Mouse (Mus musculus) ES-Bruce4 (cell line): ENCODE data around the gene Col4a1. TPM values are rescaled to one million over a fixed set of nuclear protein-coding genes. Genes with fewer than 3 reads are reported as not detected.

Experiments
- H3K27ac ChIP-seq: 2 replicates; pipeline ENCODE4 v1.5.1; 2012; ENCODE audit warnings: low read length, inconsistent platforms; ENCODE audit not compliant: insufficient read depth
- H3K27me3 ChIP-seq: 2 replicates; pipeline ENCODE4 v1.6.1; 2012; ENCODE audit warnings: mild to moderate bottlenecking, low read length, inconsistent platforms; ENCODE audit not compliant: control insufficient read depth, poor library complexity, insufficient read depth, severe bottlenecking
- H3K36me3 ChIP-seq: 2 replicates; pipeline ENCODE4 v1.6.1; 2012; ENCODE audit warnings: inconsistent platforms, mild to moderate bottlenecking, low read length, moderate library complexity; ENCODE audit not compliant: control insufficient read depth, poor library complexity, insufficient read depth, severe bottlenecking
- H3K4me1 ChIP-seq: one replicate; pipeline ENCODE4 v1.8.1; 2011; ENCODE audit warnings: low read length; ENCODE audit not compliant: control insufficient read depth, insufficient read depth
- H3K4me3 ChIP-seq: 2 replicates; pipeline ENCODE4 v1.5.1; 2011; ENCODE audit warnings: low read depth, mild to moderate bottlenecking, low read length
- H3K9ac ChIP-seq: 2 replicates; pipeline ENCODE4 v1.6.1; 2012; ENCODE audit warnings: low read depth, mild to moderate bottlenecking, inconsistent platforms; ENCODE audit not compliant: poor library complexity, severe bottlenecking
- H3K9me3 ChIP-seq: replicated peaks from 2 replicates; pipeline ENCODE4 v1.6.1; 2012; ENCODE audit warnings: mild to moderate bottlenecking, low read length, inconsistent platforms; ENCODE audit not compliant: control insufficient read depth, poor library complexity, insufficient read depth, severe bottlenecking
- CTCF ChIP-seq: IDR thresholded peaks from one replicate; pipeline ENCODE4 v1.8.1; 2011; ENCODE audit warnings: low read depth, low read length
- EP300 ChIP-seq: IDR thresholded peaks from 2 replicates; pipeline ENCODE4 v1.6.1; 2011; ENCODE audit warnings: low read depth, low read length; ENCODE audit not compliant: insufficient read depth
- POLR2A ChIP-seq: IDR thresholded peaks from one replicate; pipeline ENCODE4 v1.8.1; 2011; ENCODE audit warnings: low read length; ENCODE audit not compliant: insufficient read depth
- polyA plus RNA-seq: library from polyadenylated mRNA; stranded (reverse); fragments of >200 nt; gene quantifications from 2 replicates; pipeline ENCODE4 v1.2.4, GENCODE M21; 2011; ENCODE audit warnings: low read depth; ENCODE audit not compliant: missing spikeins, insufficient read depth, insufficient read length

Gene Col4a1
- polyA plus RNA-seq, 1 experiment, result 56.3 TPM

DNA sequence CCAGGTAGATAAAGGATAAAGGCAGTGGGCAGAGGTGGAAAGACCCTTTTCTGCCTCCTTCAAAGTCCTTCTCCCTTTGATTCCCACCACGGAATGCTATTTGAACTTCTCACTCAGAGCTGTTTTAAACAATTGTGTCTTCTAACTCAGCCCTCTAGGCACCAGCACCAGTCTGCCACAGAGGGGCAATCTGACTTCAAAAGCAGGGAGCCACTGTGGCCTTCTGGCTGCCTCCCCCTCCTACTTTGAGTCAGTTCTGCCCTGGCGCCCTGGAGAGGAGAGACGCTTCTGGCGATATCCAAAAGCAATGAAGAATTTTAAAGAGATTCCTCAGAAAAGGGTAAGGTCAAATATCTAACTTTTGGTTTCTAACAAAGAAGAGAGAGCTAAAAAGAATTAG is 82.3 kb downstream of the Col4a1 start:
- no peak overlapping the region for H3K27ac ChIP-seq
- H3K36me3 ChIP-seq, result no peaks in the 10 kb centered on the region
- H3K4me1 ChIP-seq, result peaks cover 3% of the 10 kb centered on the region
- H3K27me3 ChIP-seq, result no peaks in the 10 kb centered on the region
- no peak for TF ChIP-seq EP300
- no peak for TF ChIP-seq CTCF
- no peak for TF ChIP-seq POLR2A
- no peaks in the 10 kb centered on the region for H3K9me3 ChIP-seq
- no peak overlapping the region for H3K9ac ChIP-seq
- H3K4me3 ChIP-seq, result no peak overlapping the region

DNA sequence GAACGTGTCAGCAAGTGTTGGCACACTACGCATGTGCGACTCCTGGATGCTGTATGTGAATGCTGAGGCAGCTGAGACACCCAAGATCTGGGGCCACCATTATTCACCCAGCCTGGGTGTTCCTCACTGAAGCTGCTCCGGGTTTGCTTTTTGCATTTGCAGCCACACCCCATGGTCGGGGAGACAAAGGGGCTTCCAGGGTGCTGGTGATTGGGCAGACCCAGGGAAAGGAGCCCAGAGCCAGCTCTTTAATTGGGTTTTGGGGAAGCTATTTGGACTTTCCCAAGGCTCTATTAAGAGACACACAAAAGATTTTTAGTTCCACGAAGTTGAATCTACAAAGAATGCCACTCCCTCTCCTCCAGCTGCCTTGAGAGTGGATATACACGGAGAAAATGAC is 85.2 kb downstream of the Col4a1 start:
- no peak for TF ChIP-seq EP300
- no peak for TF ChIP-seq POLR2A
- TF ChIP-seq CTCF, result no peak
- H3K27me3 ChIP-seq, result no peaks in the 10 kb centered on the region
- no peaks in the 10 kb centered on the region for H3K9me3 ChIP-seq
- H3K9ac ChIP-seq, result no peak overlapping the region
- no peak overlapping the region for H3K27ac ChIP-seq
- H3K4me3 ChIP-seq, result no peak overlapping the region
- H3K36me3 ChIP-seq, result no peaks in the 10 kb centered on the region
- peaks cover 3% of the 10 kb centered on the region for H3K4me1 ChIP-seq

DNA sequence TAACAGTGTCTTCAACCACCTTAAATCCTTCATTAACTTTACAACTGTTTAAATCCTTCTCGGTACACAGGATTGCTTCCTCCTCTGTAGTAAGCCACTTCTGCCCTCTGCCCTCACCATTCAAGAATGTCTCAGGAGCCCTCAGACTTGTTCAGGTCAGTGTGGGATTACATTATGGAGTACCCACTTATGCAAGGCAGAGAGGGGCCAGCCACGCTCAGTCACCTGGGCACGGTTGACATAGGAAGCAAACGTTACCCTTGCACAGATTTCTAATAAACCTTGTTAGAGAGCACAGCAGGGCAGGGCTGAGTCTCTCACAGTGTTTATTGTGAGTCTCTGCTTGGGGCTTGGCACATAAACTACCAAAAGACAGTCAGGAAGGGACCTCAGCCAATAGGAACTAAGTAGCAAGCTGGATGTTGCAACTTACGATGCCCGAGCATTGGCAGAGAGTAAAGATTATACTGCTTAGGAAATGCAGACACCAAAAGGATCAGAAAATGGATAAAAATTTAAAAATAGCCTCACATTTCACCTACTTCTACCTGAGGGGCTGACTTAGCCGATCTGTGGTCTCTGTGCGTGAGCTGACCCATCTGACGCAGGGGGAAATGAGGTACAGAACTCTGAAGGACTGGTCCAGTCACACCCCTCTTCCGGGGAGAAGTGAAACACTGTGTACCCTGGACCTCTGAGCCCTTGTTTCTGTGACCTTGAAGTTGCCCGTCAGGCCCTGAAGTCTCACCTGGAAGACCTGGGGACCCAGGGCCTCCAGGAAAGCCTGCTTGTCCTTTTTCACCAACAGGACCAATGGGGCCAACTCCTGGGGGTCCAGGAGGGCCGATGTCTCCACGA is 86.8 kb downstream of the Col4a1 start:
- Histone ChIP-seq H3K4me1 (peaks cover 3% of the 10 kb centered on the region), H3K36me3 (no peaks in the 10 kb centered on the region), H3K9ac (no peak overlapping the region), H3K9me3 (no peaks in the 10 kb centered on the region), H3K27ac (no peak overlapping the region), H3K27me3 (no peaks in the 10 kb centered on the region), H3K4me3 (no peak overlapping the region)
- TF ChIP-seq EP300 (no peak), POLR2A (no peak), CTCF (no peak)

DNA sequence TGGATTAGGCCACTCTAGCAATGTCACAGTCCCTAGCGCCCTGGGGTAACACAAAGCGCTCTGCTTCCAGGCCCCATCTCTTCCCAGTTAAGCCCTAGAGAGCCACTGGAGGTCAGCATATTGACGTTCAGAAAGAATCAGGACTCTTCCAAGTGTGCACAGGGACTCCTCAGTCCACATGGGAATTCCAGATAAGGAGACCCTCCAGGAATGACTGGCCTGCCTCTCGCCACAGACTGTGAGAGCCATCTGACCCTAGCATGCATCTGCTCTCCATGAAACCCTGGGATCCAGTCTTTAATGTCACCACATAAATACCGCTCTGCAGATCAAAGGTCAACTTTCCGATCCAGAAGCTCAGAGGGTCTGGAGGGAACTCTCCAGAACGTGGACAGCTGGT is 88.4 kb downstream of the Col4a1 start:
- peaks cover 3% of the 10 kb centered on the region for H3K4me1 ChIP-seq
- no peaks in the 10 kb centered on the region for H3K9me3 ChIP-seq
- no peaks in the 10 kb centered on the region for H3K27me3 ChIP-seq
- H3K27ac ChIP-seq, result no peak overlapping the region
- H3K4me3 ChIP-seq, result no peak overlapping the region
- TF ChIP-seq CTCF, result no peak
- no peak for TF ChIP-seq POLR2A
- H3K9ac ChIP-seq, result no peak overlapping the region
- H3K36me3 ChIP-seq, result no peaks in the 10 kb centered on the region

DNA sequence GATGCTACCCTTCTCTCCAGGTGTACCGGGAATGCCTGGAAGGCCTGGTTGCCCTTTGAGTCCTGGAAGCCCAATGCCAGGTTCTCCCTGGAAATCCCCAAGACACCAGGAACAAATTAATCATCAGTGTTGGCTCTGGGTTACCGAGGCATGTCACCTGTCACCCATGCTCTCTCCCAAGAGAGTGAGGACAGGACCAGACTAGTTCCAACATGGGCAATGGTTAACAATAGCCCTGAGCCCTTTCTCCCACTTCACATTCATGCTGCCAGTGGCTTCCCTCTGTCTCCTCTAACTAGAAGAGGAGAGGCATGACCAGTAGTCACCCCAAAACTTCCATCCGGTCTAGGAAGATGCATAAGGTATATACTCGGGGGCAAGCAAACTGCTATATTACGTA is 91.3 kb downstream of the Col4a1 start:
- no peak for TF ChIP-seq CTCF
- no peak for TF ChIP-seq POLR2A
- no peak for TF ChIP-seq EP300
- no peaks in the 10 kb centered on the region for H3K27me3 ChIP-seq
- no peak overlapping the region for H3K4me3 ChIP-seq
- no peaks in the 10 kb centered on the region for H3K4me1 ChIP-seq
- H3K36me3 ChIP-seq, result no peaks in the 10 kb centered on the region
- H3K9ac ChIP-seq, result no peak overlapping the region
- no peak overlapping the region for H3K27ac ChIP-seq
- no peaks in the 10 kb centered on the region for H3K9me3 ChIP-seq

DNA sequence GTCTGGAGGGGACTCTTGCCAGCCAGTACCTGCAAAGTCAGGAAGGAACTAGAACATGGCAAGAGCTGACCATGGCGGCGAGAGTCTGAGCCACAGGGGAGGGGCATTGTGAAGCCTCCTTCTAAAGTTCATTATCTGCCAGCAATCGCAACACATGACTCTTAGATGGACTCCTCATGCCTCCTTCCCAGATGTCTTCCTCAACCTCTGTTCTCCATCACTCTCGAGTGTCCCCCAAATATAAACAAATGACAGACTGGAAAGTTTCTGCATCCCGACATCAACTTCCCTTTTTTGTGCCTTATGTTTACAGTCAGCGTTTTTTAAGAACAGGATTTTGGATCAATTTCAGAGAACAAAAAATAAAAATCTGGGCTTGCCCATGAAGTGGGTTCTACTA is 93.3 kb downstream of the Col4a1 start:
- no peak overlapping the region for H3K4me3 ChIP-seq
- H3K9me3 ChIP-seq, result no peaks in the 10 kb centered on the region

More for the DNA sequence above, 93.3 kb downstream of the Col4a1 start:
- Histone ChIP-seq H3K9ac (no peak overlapping the region), H3K4me1 (no peaks in the 10 kb centered on the region), H3K27me3 (no peaks in the 10 kb centered on the region), H3K36me3 (no peaks in the 10 kb centered on the region), H3K27ac (no peak overlapping the region)
- TF ChIP-seq CTCF (no peak), EP300 (no peak), POLR2A (no peak)
